Mouse (Mus musculus) MEL (cell line): ENCODE data around the gene Lrig2. TPM values are rescaled to one million over a fixed set of nuclear protein-coding genes. Genes with fewer than 3 reads are reported as not detected.
A peak's percentile ranks its signal among the peaks of the same experiment; 100 is the strongest.

ENCODE experiments used
- DNase-seq: peaks from one replicate; pipeline ENCODE4 v3.0.0; 2011; ENCODE audit warnings: low read depth, low spot score
- H3K27ac ChIP-seq: 2 replicates; pipeline ENCODE4 v1.5.1; 2012; ENCODE audit warnings: low read depth, mild to moderate bottlenecking, control low read depth, low read length, moderate library complexity; ENCODE audit not compliant: control insufficient read depth
- H3K27me3 ChIP-seq, 2 experiments: fragments of 150-350 bp in 1 of 2; sonication (generic) in 1 of 2; 2 replicates each; pipeline ENCODE4 v1.6.1; 2012; ENCODE audit warnings: low read length in 2 of 2, mild to moderate bottlenecking in 2 of 2, improper control_type of control experiment in 1 of 2, moderate library complexity in 1 of 2; ENCODE audit not compliant: insufficient read depth in 2 of 2, control insufficient read depth in 1 of 2
- H3K36me3 ChIP-seq, 2 experiments: 2 replicates each; pipeline ENCODE4 v1.6.1; 2012 to 2014; ENCODE audit warnings: low read length in 2 of 2, improper control_type of control experiment in 1 of 2, inconsistent platforms in 1 of 2, mild to moderate bottlenecking in 1 of 2; ENCODE audit not compliant: insufficient read depth in 2 of 2, control insufficient read depth in 1 of 2
- H3K4me1 ChIP-seq, 2 experiments: fragments of 150-350 bp in 1 of 2; sonication (generic) in 1 of 2; 2 replicates each; pipeline ENCODE4 v1.6.1; 2012; ENCODE audit warnings: low read length in 2 of 2, improper control_type of control experiment in 1 of 2, mild to moderate bottlenecking in 1 of 2; ENCODE audit not compliant: insufficient read depth in 2 of 2, control insufficient read depth in 1 of 2
- H3K4me3 ChIP-seq, 2 experiments: fragments of 150-350 bp in 1 of 2; sonication (generic) in 1 of 2; 2 replicates each; pipeline ENCODE4 v1.5.1; 2012; ENCODE audit warnings: low read depth in 2 of 2, low read length in 2 of 2, mild to moderate bottlenecking in 2 of 2, moderate library complexity in 2 of 2, control low read depth in 1 of 2, improper control_type of control experiment in 1 of 2; ENCODE audit not compliant: control insufficient read depth in 1 of 2, insufficient read depth in 1 of 2
- H3K79me2 ChIP-seq: 2 replicates; pipeline ENCODE4 v1.6.1; 2012; ENCODE audit warnings: mild to moderate bottlenecking, low read length, moderate library complexity; ENCODE audit not compliant: control insufficient read depth, poor library complexity, insufficient read depth
- H3K9ac ChIP-seq: 2 replicates; pipeline ENCODE4 v1.6.1; 2012; ENCODE audit warnings: low read depth, mild to moderate bottlenecking, control low read depth, low read length, moderate library complexity; ENCODE audit not compliant: control insufficient read depth, poor library complexity, severe bottlenecking
- H3K9me3 ChIP-seq: fragments of 150-350 bp; sonication (generic); replicated peaks from 2 replicates; pipeline ENCODE4 v1.6.1; 2012; ENCODE audit warnings: mild to moderate bottlenecking, low read length, improper control_type of control experiment, moderate library complexity; ENCODE audit not compliant: insufficient read depth
- BHLHE40 ChIP-seq: IDR thresholded peaks from 2 replicates; pipeline ENCODE4 v1.6.1; 2012; ENCODE audit warnings: low read depth, mild to moderate bottlenecking, inconsistent platforms, low read length, improper control_type of control experiment, borderline replicate concordance
- CHD2 ChIP-seq: IDR thresholded peaks from 2 replicates; pipeline ENCODE4 v1.6.1; 2011; ENCODE audit warnings: low read length, improper control_type of control experiment
- CTCF ChIP-seq, 3 experiments: IDR thresholded peaks in 2 of 3; conservative IDR thresholded peaks in 1 of 3; 2 replicates each; pipeline ENCODE4 v1.5.1; 2011 to 2012; ENCODE audit warnings: low read length in 3 of 3, low read depth in 2 of 3, mild to moderate bottlenecking in 2 of 3, improper control_type of control experiment in 1 of 3, inconsistent platforms in 1 of 3, mixed read lengths in 1 of 3, moderate library complexity in 1 of 3; ENCODE audit not compliant: control insufficient read depth in 1 of 3, insufficient read depth in 1 of 3, poor library complexity in 1 of 3, severe bottlenecking in 1 of 3
- E2F4 ChIP-seq: IDR thresholded peaks from 2 replicates; pipeline ENCODE4 v1.6.1; 2011; ENCODE audit warnings: low read depth, low read length, improper control_type of control experiment, borderline replicate concordance
- ELF1 ChIP-seq: IDR thresholded peaks from 2 replicates; pipeline ENCODE4 v1.6.1; 2014; ENCODE audit warnings: low read depth, mild to moderate bottlenecking, inconsistent platforms, low read length, improper control_type of control experiment, moderate library complexity
- EP300 ChIP-seq, 2 experiments: IDR thresholded peaks; 2 replicates each; pipeline ENCODE4 v1.6.1; 2011; ENCODE audit warnings: improper control_type of control experiment in 2 of 2, low read length in 2 of 2, low read depth in 1 of 2, mild to moderate bottlenecking in 1 of 2
- GABPA ChIP-seq: IDR thresholded peaks from 2 replicates; pipeline ENCODE4 v1.6.1; 2012; ENCODE audit warnings: low read depth, mild to moderate bottlenecking, inconsistent platforms, low read length, improper control_type of control experiment, moderate library complexity
- JUND ChIP-seq: IDR thresholded peaks from 2 replicates; pipeline ENCODE4 v1.6.1; 2011; ENCODE audit warnings: low read depth, mild to moderate bottlenecking, improper control_type of control experiment, low read length
- KAT2A ChIP-seq: conservative IDR thresholded peaks from 2 replicates; pipeline ENCODE4 v1.6.1; 2012; ENCODE audit warnings: low read depth, low read length, improper control_type of control experiment, inconsistent platforms
- MAFK ChIP-seq: IDR thresholded peaks from 2 replicates; pipeline ENCODE4 v1.6.1; 2011; ENCODE audit warnings: low read depth, mild to moderate bottlenecking, low read length, improper control_type of control experiment, borderline replicate concordance
- MAX ChIP-seq: IDR thresholded peaks from 2 replicates; pipeline ENCODE4 v1.6.1; 2011; ENCODE audit warnings: low read length, improper control_type of control experiment
- MEF2A ChIP-seq: IDR thresholded peaks from 2 replicates; pipeline ENCODE4 v1.6.1; 2014; ENCODE audit warnings: low read depth, mild to moderate bottlenecking, inconsistent platforms, low read length, improper control_type of control experiment; ENCODE audit not compliant: poor library complexity, insufficient replicate concordance, severe bottlenecking; ENCODE audit errors: extremely low read depth
- MXI1 ChIP-seq: IDR thresholded peaks from 2 replicates; pipeline ENCODE4 v1.6.1; 2011; ENCODE audit warnings: mild to moderate bottlenecking, low read depth, low read length, improper control_type of control experiment
- MYC ChIP-seq: IDR thresholded peaks from 2 replicates; pipeline ENCODE4 v1.6.1; 2011; ENCODE audit warnings: low read depth, mild to moderate bottlenecking, low read length, improper control_type of control experiment, moderate library complexity
- POLR2A ChIP-seq, 2 experiments: IDR thresholded peaks; 2 replicates each; pipeline ENCODE4 v1.6.1; 2011 to 2012; ENCODE audit warnings: low read length in 2 of 2, mild to moderate bottlenecking in 2 of 2, control low read depth in 1 of 2, improper control_type of control experiment in 1 of 2, low read depth in 1 of 2, moderate library complexity in 1 of 2; ENCODE audit not compliant: control insufficient read depth in 1 of 2, insufficient read depth in 1 of 2, poor library complexity in 1 of 2
- POLR2AphosphoS2 ChIP-seq: IDR thresholded peaks from 2 replicates; pipeline ENCODE4 v1.6.1; 2011; ENCODE audit warnings: low read length, improper control_type of control experiment
- POLR2AphosphoS5 ChIP-seq: IDR thresholded peaks from 2 replicates; pipeline ENCODE4 v1.6.1; 2012; ENCODE audit warnings: low read depth, borderline replicate concordance, mild to moderate bottlenecking, inconsistent platforms, low read length, moderate library complexity, mixed read lengths
- RAD21 ChIP-seq: IDR thresholded peaks from 2 replicates; pipeline ENCODE4 v1.6.1; 2011; ENCODE audit warnings: mild to moderate bottlenecking, low read depth, low read length, improper control_type of control experiment
- RCOR1 ChIP-seq: IDR thresholded peaks from 2 replicates; pipeline ENCODE4 v1.6.1; 2012; ENCODE audit warnings: low read depth, mild to moderate bottlenecking, inconsistent platforms, low read length, improper control_type of control experiment
- SIN3A ChIP-seq: IDR thresholded peaks from 2 replicates; pipeline ENCODE4 v1.6.1; 2012; ENCODE audit warnings: low read length, improper control_type of control experiment, inconsistent platforms
- SMC3 ChIP-seq: IDR thresholded peaks from 2 replicates; pipeline ENCODE4 v1.6.1; 2011; ENCODE audit warnings: low read depth, low read length, improper control_type of control experiment
- TCF12 ChIP-seq: IDR thresholded peaks from 2 replicates; pipeline ENCODE4 v1.6.1; 2014; ENCODE audit warnings: low read depth, mild to moderate bottlenecking, inconsistent platforms, low read length, improper control_type of control experiment, moderate library complexity
- USF2 ChIP-seq, 2 experiments: IDR thresholded peaks; 2 replicates each; pipeline ENCODE4 v1.6.1; 2011 to 2012; ENCODE audit warnings: improper control_type of control experiment in 2 of 2, low read length in 2 of 2, borderline replicate concordance in 1 of 2, inconsistent platforms in 1 of 2, low read depth in 1 of 2, mild to moderate bottlenecking in 1 of 2; ENCODE audit not compliant: insufficient read depth in 1 of 2
- ZMIZ1 ChIP-seq: IDR thresholded peaks from 2 replicates; pipeline ENCODE4 v1.6.1; 2012; ENCODE audit warnings: low read depth, mild to moderate bottlenecking, inconsistent platforms, low read length, improper control_type of control experiment, moderate library complexity
- polyA plus RNA-seq, 2 experiments: library from polyadenylated mRNA; stranded (reverse) in 1 of 2; unstranded in 1 of 2; fragments of >175 nt in 1 of 2; fragments of >200 nt in 1 of 2; gene quantifications; 2 replicates each; pipeline versions ENCODE4 v1.2.1 to v1.2.4; 2012; ENCODE audit warnings: low replicate concordance in 2 of 2, low read depth in 1 of 2; ENCODE audit not compliant: insufficient read length in 2 of 2, insufficient read depth in 1 of 2, missing spikeins in 1 of 2
- total RNA-seq: library from RNA; depleted of rRNA; stranded (reverse); fragments of 300-350 nt; gene quantifications from 2 replicates; pipeline ENCODE4 v1.2.3, GENCODE M21; 2012

The Lrig2 gene
- total and polyA plus RNA-seq, 3 experiments, result 4.2 to 4.3 TPM; not detected in 1

DNA sequence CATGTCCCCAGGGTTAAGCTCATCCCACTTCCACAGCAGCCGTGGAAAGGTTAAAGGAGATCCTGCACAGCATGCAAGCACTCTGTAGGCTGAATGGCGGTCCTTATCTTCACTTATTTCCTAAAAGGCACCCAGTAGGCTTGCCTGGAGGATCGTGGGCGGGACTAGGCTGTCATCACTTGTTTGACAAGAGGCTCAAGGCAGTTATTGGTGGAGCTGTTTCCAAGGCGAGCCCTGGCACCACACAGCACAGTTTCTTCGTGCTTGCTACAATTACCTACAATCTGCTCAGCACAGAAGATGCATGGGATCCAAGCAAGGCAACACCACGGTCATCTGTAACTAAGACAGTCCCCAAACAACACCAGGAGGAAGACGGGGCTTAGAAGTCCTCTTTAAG, 137.8 kb downstream of the Lrig2 start:
- no peak for TF ChIP-seq E2F4
- TF ChIP-seq MYC, result no peak
- TF ChIP-seq POLR2AphosphoS5, result no peak
- TF ChIP-seq EP300 (IDR thresholded peaks at IDR 0.05; ENCODE audit: low read depth in 1 of 2, low read length in 2 of 2), result no peak
- TF ChIP-seq CHD2, result no peak
- no peak for TF ChIP-seq JUND
- TF ChIP-seq KAT2A, result no peak
- TF ChIP-seq POLR2AphosphoS2, result no peak
- no peak for TF ChIP-seq RAD21
- no peak for TF ChIP-seq MAFK
- H3K9ac ChIP-seq, result no peak overlapping the region
- peak; percentile 23 for DNase-seq
- no peak overlapping the region for H3K4me3 ChIP-seq
- H3K4me1 ChIP-seq, result no peaks in the 10 kb centered on the region
- H3K36me3 ChIP-seq, result no peaks in the 10 kb centered on the region
- H3K9me3 ChIP-seq, result no peaks in the 10 kb centered on the region
- H3K27ac ChIP-seq, result no peak overlapping the region
- H3K79me2 ChIP-seq, result no peaks in the 10 kb centered on the region
- H3K27me3 ChIP-seq, result peaks cover 0 to 1% of the 10 kb centered on the region in 2 experiments; a peak in 1 of 4 replicates

GRCm38 (mm10) chr3:104372374-104372773, 139.3 kb downstream of the Lrig2 start:
- Histone ChIP-seq H3K4me1 (no peaks in the 10 kb centered on the region), H3K4me3 (no peak overlapping the region), H3K27me3 (no peaks in the 10 kb centered on the region), H3K27ac (no peak overlapping the region), H3K9ac (no peak overlapping the region), H3K79me2 (no peaks in the 10 kb centered on the region), H3K36me3 (no peaks in the 10 kb centered on the region), H3K9me3 (no peaks in the 10 kb centered on the region)
- no peak for DNase-seq
- TF ChIP-seq RCOR1 (no peak), TCF12 (no peak), POLR2AphosphoS2 (no peak), MYC (no peak), USF2 (IDR thresholded peaks at IDR 0.05; ENCODE audit: borderline replicate concordance in 1 of 2, insufficient read depth in 1 of 2, low read depth in 1 of 2, low read length in 2 of 2) (no peak), POLR2A (IDR thresholded peaks at IDR 0.05; ENCODE audit: control insufficient read depth in 1 of 2, insufficient read depth in 1 of 2, low read depth in 1 of 2, low read length in 2 of 2, poor library complexity in 1 of 2) (no peak), CTCF (IDR thresholded peaks at IDR 0.05 in 2 of 3, conservative IDR thresholded peaks at IDR 0.05 in 1 of 3; ENCODE audit: control insufficient read depth in 1 of 3, insufficient read depth in 1 of 3, low read depth in 2 of 3, low read length in 3 of 3, poor library complexity in 1 of 3, severe bottlenecking in 1 of 3) (no peak), BHLHE40 (no peak), SIN3A (no peak), GABPA (no peak), ELF1 (no peak), POLR2AphosphoS5 (no peak), CHD2 (no peak), ZMIZ1 (no peak), SMC3 (no peak), MXI1 (no peak), MAX (no peak), MEF2A (no peak), JUND (no peak), KAT2A (no peak)
